Mouse (Mus musculus) lung, postnatal 36 days (tissue): ENCODE data around the gene Ugt1a9.

Experiments
- DNase-seq: peaks from one replicate; pipeline ENCODE4 v3.0.0; 2022; ENCODE audit warnings: mixed read lengths

Gene Ugt1a9

DNA sequence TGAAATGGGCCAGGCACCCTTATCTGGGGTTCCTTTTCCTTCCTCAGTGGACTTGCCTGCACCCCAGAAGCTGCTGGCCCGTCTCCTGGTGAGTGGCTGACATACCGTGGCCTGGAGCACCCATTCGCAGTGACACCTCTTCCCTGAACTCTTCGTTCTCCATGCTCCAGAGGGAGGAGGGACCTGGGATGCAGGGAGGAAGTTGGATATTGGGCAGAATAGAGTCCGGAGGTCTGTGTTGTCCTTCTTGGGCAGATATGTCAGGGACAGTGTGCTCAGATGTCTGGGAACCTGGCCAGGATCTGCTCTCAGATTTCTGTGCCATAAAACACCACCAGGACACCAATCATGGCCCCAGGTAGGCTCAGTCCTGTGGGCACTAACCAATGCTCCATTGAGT, 169.5 kb downstream of the Ugt1a9 start:
- no peak for DNase-seq

DNA sequence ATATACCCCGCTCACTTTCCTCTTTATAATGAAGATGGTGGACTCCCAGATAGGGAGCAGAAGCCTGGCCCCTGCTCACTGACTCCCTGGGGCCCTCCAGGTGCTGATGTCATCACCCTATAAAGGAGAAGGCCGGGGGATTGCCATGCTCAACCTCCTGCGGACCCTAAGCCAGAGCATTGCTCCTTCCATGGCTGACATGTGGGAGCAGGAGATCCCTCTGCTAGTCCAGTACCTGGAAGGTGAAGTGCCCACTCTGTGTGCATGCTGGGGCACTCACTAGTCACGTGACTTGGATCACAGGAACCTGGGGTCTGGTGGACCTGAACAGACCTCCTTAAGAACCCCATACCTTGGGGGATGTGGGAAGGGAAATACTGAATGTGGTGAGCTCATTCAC, 170.0 kb downstream of the Ugt1a9 start:
- DNase-seq, result no peak

DNA sequence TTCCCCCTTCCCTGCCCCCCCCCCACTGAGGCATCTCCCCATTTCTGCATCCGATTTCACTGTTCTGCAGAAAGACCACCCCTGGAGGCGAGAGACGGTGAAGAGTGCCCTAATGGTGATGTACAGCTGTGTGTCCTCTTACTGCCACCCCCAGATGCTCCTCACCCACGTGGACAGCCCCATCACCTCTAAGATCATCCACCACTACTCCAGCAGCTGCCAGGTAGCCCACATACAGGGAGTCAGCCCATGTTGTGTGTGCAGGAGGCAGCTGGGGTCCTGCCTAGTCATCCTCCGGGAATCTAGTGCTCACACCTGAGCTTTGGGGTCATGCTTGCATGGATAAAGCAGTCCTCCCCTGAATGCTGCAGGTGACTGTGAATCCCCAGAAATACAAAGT, 173.3 kb downstream of the Ugt1a9 start:
- DNase-seq, result no peak

GRCm38 (mm10) chr1:88245881-88246280, 175.3 kb downstream of the Ugt1a9 start:
- no peak for DNase-seq

DNA sequence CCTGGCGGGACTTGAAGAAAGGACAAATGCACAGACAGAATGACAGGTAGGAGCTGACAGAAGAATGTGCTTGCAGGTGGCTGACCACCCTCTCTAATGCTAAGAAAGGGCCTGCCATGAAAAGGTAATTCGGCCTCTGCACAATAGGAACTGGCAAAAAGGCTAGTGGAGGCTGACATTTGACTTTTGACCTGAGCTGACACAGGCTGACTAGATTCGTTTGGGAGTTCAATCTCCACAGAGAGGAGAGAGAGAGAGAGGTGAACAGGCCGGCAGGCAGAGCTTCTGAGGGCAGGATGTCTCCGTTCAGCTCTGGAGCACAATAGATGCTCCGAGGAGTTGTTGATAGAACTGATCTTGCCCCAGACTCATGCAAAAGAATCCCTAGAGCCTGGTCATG, 175.8 kb downstream of the Ugt1a9 start:
- DNase-seq, result no peak

- DNase-seq, result no peak
These were observed 177.1 kb downstream of the Ugt1a9 start for GRCm38 (mm10) chr1:88247660-88248059.

DNA sequence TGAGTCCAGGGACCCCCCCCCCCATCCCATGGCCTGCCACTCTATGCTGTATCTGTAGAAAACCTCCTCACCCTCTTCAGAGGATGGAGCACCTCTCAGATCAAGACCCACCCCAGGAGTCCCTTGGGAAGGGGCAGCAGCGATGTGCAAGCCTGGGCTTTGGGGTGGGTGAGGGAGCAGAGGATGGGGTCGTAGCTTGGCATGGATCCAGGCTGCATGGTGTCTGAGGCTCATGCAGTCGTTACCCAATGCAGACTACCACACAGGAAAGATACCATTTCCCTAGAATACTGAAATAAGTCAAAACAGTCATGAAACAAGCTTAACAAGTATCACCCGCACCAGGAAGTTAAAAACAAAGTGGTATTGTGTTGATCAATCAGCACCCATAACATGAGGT, 178.1 kb downstream of the Ugt1a9 start:
- no peak for DNase-seq

DNA sequence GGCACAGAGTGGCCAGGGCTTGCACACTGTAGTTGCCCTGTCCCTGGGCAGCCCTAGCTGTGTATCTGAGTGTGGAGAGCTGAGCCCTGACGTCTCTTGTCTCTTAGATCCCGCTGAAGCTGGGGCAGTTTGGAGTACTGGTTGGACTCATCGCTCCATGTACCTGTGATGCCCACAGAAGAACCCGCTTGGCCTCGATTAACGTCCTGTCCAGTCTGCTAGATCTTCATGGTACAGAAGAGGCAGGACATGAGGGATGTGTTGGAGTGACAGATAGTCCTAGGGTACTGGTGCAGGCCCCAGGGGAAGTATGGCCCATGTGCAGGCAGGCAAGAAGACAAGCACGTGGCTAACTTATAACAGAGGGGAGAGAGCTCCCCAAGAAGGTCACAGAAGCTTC, 179.0 kb downstream of the Ugt1a9 start:
- DNase-seq, result no peak

DNA sequence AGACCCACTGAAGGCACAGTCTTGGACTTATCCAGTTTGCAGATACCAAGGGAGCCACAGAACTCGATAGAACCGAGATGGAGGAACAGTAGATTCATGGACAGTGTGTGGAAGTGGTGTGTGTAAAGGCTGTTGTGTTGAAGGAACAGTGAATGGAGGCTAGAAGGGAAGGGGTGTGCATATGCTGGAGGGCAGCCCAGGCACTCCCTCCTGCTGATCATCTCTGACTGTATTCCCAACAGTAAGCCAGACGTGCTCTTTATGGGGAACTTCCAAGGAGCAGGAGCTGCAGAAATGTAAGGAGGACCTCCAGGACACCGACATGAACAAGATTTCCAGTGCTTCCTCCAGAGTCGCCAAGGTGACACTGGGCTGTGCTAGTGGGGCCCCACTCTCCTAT, 179.4 kb downstream of the Ugt1a9 start:
- no peak for DNase-seq

DNA sequence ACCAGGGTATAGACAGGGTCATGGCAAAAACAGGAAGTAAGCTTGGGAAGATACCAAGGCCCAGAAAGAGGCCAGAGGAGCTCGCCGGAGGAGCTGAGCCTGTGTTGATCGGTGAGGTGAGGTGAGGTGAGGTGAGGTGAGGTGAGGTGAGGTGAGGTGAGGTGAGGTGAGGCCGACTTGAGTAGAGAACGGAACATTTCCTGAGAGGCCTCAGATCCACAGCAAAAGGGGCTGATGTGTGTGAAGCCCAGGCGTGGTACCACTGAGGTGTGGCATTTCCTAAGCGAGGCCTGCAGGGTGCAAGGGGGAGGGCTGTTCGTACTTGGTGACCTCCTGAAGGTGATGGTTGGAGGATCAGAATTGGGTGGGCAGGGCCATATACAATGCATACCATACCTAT, 182.5 kb downstream of the Ugt1a9 start:
- no peak for DNase-seq

DNA sequence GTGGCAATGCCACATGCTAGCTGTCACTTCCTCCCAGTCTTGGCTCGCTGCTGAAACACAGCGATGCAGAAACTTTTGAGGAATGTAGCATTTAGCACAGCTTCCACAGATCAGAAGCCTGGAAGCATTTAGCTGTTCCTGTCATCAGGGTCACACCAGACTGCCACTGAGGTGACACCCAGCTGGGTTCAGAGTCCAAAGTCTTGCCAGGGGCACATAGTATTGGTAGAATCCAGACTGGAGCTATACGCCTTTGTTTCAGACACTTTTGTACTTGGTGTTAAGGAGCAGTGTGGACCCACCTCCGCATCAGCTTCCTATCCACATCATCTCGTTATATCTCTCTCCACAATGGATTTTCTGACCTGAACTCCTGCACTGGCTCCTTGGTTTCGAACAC, 182.9 kb downstream of the Ugt1a9 start:
- DNase-seq, result no peak

DNA sequence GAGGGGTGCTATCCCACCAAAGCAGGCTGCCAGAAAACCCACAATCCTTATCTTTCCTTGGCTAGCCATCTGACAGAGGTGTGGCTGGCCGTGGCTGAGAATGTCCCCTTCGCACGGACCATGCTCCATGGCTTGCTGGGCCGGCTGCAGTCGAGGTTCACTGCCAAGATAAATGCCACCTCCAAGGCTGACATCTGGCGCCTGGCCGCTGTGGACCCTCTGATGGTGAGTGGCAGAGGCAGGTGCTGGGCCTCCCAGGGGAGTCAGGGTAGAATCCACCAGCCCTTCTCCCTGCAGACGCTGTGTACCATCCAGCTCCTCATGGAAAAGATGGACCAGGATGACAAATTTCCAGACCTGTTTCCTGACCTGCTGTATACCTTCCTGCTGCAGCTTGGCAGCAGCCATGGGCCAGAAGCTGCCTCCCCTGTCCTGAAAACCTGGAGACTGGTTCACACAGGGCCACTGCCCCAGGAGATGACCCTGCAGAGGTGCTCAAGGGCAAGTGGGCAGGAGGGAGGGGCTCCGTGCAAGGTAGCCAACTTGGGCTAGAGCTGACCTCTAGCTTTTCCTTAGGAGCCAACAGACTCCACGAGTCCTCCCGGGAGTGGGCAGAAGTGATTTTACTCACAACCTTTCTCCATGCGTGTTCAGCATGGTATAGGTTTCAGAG, 184.3 kb downstream of the Ugt1a9 start:
- DNase-seq, result no peak

DNA sequence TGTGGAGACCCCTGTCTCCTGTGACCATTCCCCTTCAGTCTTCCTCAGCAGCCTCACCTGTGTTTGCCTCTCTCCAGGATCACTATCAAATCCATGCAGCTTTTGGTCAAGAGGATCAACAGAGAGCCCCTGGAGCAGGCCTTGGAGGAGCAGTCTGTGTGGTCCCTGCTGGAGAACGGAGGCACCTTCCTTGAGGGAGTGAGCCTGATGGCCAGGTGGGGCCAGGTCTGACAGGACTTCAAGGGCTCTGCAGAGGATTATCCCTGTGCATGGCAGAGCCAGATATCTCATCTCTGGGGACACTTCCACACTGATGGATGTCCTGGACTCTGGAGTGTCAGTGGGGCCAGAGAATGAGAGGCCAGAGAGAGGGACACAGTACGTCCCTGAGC, 184.9 kb downstream of the Ugt1a9 start:
- DNase-seq, result no peak

- DNase-seq, result no peak
These were observed 185.6 kb downstream of the Ugt1a9 start for GRCm38 (mm10) chr1:88255989-88256754.

DNA sequence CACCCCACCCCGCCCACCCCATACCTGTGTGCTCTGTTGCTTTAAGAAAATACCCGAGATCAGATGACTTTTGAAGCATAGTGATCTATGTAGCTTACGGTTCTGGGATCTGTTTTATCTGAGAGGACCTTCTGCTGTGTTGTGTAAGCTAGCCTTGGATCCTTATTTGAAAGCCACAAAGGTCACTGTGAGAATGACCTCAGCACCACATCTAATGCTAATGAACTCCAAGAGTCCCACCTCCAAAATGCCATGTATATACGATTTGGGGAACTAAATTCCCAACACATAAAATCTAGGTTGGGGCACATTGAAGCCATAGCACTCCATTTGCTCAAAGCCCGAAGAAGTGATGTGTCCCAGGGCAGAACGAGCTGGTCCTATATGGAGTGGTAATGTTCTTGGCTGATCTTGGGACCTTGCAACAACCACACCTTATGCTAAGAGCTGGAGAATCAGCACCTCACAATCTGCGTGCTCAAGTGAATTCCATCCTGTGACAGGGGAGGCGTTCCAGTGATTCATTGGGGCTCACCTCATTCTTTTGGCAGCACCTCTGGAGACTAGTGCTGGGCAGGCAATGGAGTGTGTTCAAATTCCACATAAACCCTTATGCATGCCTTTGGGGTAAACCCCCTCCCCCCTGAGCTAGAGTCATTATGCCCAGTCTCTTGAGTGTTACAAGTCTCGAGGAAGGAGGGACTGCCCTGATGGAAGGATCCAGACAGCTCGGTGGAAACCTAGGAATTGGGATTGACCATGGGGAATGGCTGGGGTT, 186.5 kb downstream of the Ugt1a9 start:
- DNase-seq, result no peak

DNA sequence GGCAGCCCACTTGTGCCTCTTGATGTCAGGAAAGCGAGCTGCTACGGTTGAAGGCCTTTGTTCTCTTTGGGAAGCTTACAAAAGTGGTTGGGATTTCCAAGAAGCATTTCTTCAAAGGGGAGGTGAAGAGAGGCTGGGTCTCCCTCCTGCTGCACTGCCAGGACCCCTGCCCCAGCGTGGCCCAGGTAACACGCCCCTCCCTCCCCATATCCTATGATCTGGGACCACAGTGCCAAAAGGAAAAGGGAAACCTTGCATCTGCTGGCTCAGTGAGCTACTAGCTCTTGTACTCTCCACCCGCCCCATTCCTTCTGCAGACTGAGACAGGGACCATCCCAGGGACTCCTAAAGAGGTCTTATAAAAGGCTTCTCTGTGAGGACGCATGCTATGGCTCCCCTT, 187.1 kb downstream of the Ugt1a9 start:
- no peak for DNase-seq

GRCm38 (mm10) chr1:88258361-88258760, 187.8 kb downstream of the Ugt1a9 start:
- DNase-seq, result no peak

- no peak for DNase-seq
These were observed 188.5 kb downstream of the Ugt1a9 start for GRCm38 (mm10) chr1:88258881-88259642.

GRCm38 (mm10) chr1:88259643-88260024, 189.0 kb downstream of the Ugt1a9 start:
- no peak for DNase-seq

- no peak for DNase-seq
These were observed 189.5 kb downstream of the Ugt1a9 start for GRCm38 (mm10) chr1:88260114-88260513.

DNA sequence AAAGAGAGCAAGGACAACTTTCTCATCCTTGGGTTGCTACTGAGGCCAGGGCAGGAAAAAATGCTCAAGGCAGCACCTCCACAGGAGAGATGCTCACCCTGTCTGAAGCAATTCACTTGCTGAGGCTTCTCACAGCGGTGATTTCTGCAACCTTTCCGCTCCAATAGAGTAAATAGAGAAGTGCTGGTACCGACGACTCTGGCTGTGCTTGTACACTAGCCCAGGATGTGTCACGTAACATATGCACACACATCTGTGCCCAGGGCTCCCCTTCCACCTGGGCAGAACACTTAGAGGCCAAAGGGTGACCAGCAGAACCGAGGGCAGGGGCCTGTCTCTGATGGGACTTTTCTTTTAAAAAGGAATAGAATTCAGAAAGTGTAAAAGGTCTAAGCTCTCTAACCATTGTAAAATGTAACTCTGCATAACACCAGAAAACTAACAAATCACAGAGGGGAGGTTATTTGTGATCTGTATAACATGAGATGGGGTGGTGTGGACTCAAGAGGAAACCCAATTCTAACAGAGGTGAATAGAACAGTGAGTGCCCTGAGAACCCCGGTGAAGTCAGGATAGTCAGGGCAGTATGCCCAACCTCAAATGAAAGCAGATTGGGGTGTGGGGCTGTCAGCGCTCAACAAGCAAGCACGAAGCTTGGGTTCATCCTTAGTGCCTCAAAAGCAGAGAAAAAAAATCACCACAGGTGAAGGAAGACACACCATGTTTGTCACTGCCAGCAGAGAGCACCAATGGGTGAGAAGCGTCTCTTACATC, 190.2 kb downstream of the Ugt1a9 start:
- no peak for DNase-seq

- DNase-seq, result no peak
These were observed 191.1 kb downstream of the Ugt1a9 start for GRCm38 (mm10) chr1:88261706-88262105.
